Mouse (Mus musculus) limb, embryonic 11.5 days (tissue): ENCODE results near the gene Agpat4. TPM values are rescaled to one million over a fixed set of nuclear protein-coding genes. Genes with fewer than 3 reads are reported as not detected.

Source experiments
- ATAC-seq: fragments of 200-750 bp; cut with Nextera tagmentation; 2 replicates; pipeline ENCODE4 v1.8.0; 2017; ENCODE audit warnings: low read depth; ENCODE audit not compliant: insufficient number of reproducible peaks, low FRiP score, low TSS enrichment
- DNase-seq: peaks from one replicate; pipeline ENCODE4 v3.0.0-alpha.2; 2015; ENCODE audit warnings: low spot score
- H3K27ac ChIP-seq: fragments of 300-500 bp; sonication (generic); replicated peaks from 2 replicates; pipeline ENCODE4 v1.5.1; 2014; ENCODE audit warnings: low read depth, mild to moderate bottlenecking, low read length
- H3K27me3 ChIP-seq: fragments of 300-500 bp; sonication (generic); 2 replicates; pipeline ENCODE4 v1.6.1; 2014; ENCODE audit warnings: mild to moderate bottlenecking, low read length, mixed read lengths; ENCODE audit not compliant: control insufficient read depth, insufficient read depth
- H3K36me3 ChIP-seq: fragments of 300-500 bp; sonication (generic); 2 replicates; pipeline ENCODE4 v1.6.1; 2014; ENCODE audit warnings: mild to moderate bottlenecking, low read length, moderate library complexity, mixed read lengths; ENCODE audit not compliant: control insufficient read depth, insufficient read depth
- H3K4me1 ChIP-seq: fragments of 300-500 bp; sonication (generic); 2 replicates; pipeline ENCODE4 v1.6.1; 2014; ENCODE audit warnings: low read length, mixed read lengths; ENCODE audit not compliant: control insufficient read depth, insufficient read depth
- H3K4me2 ChIP-seq: fragments of 300-500 bp; sonication (generic); 2 replicates; pipeline ENCODE4 v1.6.1; 2014; ENCODE audit warnings: low read depth, mild to moderate bottlenecking, moderate library complexity; ENCODE audit not compliant: severe bottlenecking
- H3K4me3 ChIP-seq: fragments of 300-500 bp; sonication (generic); 2 replicates; pipeline ENCODE4 v1.5.1; 2014; ENCODE audit warnings: low read depth, low read length
- H3K9ac ChIP-seq: fragments of 300-500 bp; sonication (generic); 2 replicates; pipeline ENCODE4 v1.6.1; 2014; ENCODE audit warnings: mild to moderate bottlenecking, low read length
- H3K9me3 ChIP-seq: fragments of 300-500 bp; sonication (generic); 2 replicates; pipeline ENCODE4 v1.6.1; 2016; ENCODE audit warnings: low read length; ENCODE audit not compliant: control insufficient read depth
- WGBS: fragments of 180-500 bp; shearing (Covaris S2); extraction: QIAGEN DNeasy Blood & Tissue Kit; methylation state at CpG from one replicate; pipeline ENCODE4 v1.1.7; 2014; 5-methylcytosine and 5-hydroxymethylcytosine counted together
- polyA plus RNA-seq: library from polyadenylated mRNA; unstranded; fragments of >200 nt; fragmentation: Nextera tagmentation; extraction: Ambion mirVana; gene quantifications from 2 replicates; pipeline ENCODE4 v1.2.1, GENCODE M21; 2014

Agpat4 gene
- polyA plus RNA-seq, 1 experiment from 2014 or later: 25.5 TPM

DNA sequence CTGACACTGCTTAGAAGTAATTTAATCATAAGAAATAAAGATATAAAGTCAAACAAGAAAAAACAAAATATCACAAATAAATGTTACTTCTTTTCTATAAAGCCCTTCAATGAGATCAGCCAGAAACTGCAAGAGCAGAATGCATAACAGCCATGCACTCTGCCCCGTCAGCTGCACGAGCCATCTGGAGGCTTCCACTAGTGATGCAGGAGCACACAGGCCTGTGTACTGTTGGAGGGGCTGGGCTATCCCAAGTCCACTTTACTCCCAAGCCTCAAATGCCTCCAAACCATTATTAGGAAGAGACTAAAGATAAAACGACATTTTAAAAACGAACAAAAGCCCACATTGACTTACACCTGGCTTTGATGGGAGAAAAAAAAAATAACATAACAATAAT lies 149.6 kb downstream of the Agpat4 start:
- 81% methylated on average over 4 of the region's 4 CpGs for WGBS
- no peaks in the 10 kb centered on the region; the same call in 1 of the 2 replicates for H3K36me3 ChIP-seq

DNA sequence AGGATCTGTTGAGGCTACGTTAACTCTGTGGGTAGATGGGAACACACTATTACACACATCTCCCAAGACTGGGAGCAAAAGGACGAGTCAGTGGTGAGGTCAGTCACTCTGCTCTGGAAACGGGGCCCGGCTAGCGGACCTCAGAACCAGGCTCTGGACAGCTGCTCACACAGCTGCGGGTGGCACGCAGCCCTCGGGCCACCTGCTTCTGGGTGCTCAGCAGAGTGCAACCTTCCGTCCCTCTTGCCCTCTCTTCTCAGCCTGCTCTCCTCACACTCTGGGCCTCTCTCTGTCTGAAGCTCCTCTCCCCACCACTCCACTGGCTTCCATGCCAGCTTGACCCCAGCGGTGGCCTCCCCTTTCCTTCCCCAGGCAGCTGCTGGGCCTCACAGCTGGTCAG lies 150.0 kb downstream of the Agpat4 start:
- Histone ChIP-seq H3K4me1 (peaks cover 14% of the 10 kb centered on the region), H3K27me3 (no peaks in the 10 kb centered on the region), H3K4me2 (no peak overlapping the region), H3K36me3 (no peaks in the 10 kb centered on the region; the same call in 1 of the 2 replicates), H3K4me3 (no peak overlapping the region), H3K9ac (no peak overlapping the region), H3K9me3 (no peaks in the 10 kb centered on the region), H3K27ac (no peak overlapping the region)
- DNase-seq (no peak), ATAC-seq (no peak)
- 90% methylated on average over 10 of the region's 10 CpGs for WGBS

More for the DNA sequence above, 149.6 kb downstream of the Agpat4 start:
- Histone ChIP-seq H3K4me2 (no peak overlapping the region), H3K9me3 (no peaks in the 10 kb centered on the region), H3K27ac (no peak overlapping the region), H3K4me1 (peaks cover 14% of the 10 kb centered on the region), H3K27me3 (no peaks in the 10 kb centered on the region), H3K4me3 (no peak overlapping the region), H3K9ac (no peak overlapping the region)
- no peak for ATAC-seq
- no peak for DNase-seq

Other genes starting within 250 kb of the Agpat4 start
- gene Map3k4, start 200.1 kb downstream of the Agpat4 start, polyA plus RNA-seq: 48.0 and 48.3 TPM in 2 replicates